Mouse (Mus musculus) layer of hippocampus, adult 2 months (tissue): ENCODE measurements at regions not wholly inside any gene's neighbourhood (a gene's known extent, or its start where the extent isn't known, plus 50 kb on each side); places are given as distances from the start of the nearest gene placed in this dataset.

ENCODE experiments used
- DNase-seq, 2 experiments: peaks; one replicate each; pipeline ENCODE4 v3.0.0; 2022; ENCODE audit warnings: low spot score in 2 of 2
- H3K27ac ChIP-seq: fragments of 200-600 bp; 2 replicates; pipeline ENCODE4 v1.8.1; 2022
- H3K4me3 ChIP-seq: fragments of 200-600 bp; 2 replicates; pipeline ENCODE4 v1.8.1; 2022; ENCODE audit warnings: mild to moderate bottlenecking
- CTCF ChIP-seq: fragments of 200-600 bp; conservative IDR thresholded peaks from 2 replicates; pipeline ENCODE4 v1.8.1; 2022; ENCODE audit warnings: antibody characterized with exemption, mild to moderate bottlenecking, moderate library complexity

DNA sequence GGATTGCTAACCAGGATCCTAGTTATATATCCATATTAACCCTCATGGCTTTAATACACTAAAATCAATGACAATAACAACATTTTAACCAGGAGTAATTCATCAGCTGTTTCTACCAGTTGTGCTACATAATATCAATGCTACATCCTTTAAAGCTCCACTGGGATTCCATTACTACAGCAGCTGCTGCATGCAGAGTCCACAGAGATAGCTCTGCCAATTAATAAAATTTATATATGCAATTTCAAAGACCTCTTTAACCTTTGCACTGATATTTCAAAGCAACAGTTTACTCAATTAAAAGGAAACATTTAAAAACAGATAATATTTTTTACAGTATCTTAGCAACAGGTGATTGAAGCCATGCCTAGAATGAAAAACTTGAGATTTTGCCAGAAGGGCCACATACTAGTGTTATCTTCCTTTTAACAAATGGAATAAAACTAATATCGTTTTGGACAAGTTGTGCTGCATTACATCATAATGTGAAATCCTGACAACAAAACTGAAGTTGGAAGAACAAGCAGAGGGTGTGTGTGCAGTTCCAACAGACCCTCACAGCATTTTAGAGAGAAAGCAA is 256.8 kb upstream of the Nt5c1b start:
- H3K27ac ChIP-seq = no peak overlapping the region
- no peak for DNase-seq
- no peak for TF ChIP-seq CTCF

DNA sequence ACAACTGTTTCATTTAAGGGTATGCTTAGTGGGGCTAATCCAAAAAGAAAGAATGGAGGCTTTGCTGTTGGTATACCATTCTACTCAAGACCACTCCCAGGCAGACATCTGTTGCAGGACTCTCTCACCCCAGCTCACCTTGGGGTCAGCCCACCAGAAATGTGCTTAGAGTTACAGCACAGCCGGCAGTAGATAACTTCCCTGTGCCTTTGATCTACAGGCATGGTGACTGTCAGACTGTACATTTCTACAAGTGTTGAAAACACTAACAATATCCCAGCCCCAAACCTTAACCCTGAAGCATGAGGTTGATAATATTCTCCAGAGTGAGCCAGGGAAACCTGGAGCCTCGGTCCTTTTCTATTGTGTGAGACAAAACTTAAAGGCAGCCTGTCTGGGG is 247.7 kb upstream of the Nt5c1b start:
- Histone ChIP-seq H3K4me3 (no peak overlapping the region), H3K27ac (no peak overlapping the region)
- DNase-seq = no peak
- no peak for TF ChIP-seq CTCF

More for the DNA sequence above, 256.8 kb upstream of the Nt5c1b start:
- no peak overlapping the region for H3K4me3 ChIP-seq

DNA sequence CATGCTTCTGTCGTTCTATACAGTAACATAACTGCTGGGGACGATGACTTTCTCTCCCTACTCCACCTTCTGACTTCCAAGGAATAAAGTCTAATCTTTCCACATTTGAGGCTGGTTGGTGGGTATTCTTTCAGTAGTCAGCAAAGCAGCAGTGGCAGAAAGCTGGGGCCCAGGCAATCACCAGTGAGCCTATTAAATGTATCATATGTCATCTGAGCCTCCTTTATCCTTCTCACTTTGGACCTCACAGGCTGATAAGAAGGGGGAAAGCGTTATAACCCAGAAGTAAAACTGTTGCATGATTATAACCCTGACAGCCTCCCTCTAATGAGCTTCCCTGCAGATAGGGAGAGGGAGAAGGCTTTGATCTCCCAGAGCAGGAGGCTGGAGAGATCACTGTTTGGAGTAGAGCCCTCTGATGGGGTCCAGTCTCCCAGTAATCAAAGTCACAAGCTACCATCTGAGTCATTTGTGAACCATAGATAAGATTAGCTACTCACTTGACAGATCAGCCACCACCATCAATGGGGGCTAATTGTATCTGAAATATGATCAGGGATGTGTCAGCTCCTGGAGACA is 241.7 kb upstream of the Nt5c1b start:
- DNase-seq = no peak
- no peak for TF ChIP-seq CTCF
- Histone ChIP-seq H3K4me3 (no peak overlapping the region), H3K27ac (no peak overlapping the region)

DNA sequence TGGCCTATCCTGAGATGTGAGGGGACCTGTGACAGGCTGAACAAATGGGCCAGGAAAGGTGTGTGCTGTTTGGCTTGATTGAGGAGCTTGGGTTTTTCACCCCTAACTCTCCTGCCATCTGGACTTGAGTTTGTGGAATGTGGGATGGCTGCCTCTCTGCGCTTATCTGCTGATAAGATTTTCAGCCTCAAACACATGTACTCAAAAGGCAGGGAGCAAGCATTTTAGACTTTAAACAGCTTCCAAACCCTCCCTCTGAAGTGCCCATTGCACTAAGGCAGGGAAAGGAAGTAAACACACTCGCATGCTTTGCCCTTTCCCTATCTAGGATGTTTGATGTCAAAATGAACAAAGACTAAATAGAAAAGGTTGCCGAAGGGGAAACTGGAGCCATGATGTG is 235.6 kb upstream of the Nt5c1b start:
- no peak for DNase-seq
- Histone ChIP-seq H3K4me3 (no peak overlapping the region), H3K27ac (no peak overlapping the region)
- TF ChIP-seq CTCF = no peak

DNA sequence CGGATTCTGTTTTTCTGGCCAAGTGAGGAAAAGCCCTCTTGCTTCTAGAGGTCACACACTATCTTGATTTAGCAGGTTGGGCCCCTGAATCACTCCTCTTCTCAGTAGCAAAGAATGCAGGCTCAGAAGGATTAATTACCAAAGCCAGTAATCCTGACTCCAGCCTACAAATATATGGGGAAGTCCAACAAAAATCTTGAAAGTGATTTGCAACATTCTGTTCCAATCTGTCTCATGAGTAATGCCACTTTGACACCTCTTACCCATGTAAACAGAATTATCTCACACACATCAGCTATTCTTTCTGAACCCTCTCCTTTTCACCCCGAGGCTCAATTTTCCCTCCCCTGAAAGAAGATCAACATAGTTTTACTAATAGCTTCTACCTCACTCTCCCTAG is 233.9 kb upstream of the Nt5c1b start:
- H3K27ac ChIP-seq = no peak overlapping the region
- DNase-seq = no peak
- no peak overlapping the region for H3K4me3 ChIP-seq
- TF ChIP-seq CTCF = no peak

DNA sequence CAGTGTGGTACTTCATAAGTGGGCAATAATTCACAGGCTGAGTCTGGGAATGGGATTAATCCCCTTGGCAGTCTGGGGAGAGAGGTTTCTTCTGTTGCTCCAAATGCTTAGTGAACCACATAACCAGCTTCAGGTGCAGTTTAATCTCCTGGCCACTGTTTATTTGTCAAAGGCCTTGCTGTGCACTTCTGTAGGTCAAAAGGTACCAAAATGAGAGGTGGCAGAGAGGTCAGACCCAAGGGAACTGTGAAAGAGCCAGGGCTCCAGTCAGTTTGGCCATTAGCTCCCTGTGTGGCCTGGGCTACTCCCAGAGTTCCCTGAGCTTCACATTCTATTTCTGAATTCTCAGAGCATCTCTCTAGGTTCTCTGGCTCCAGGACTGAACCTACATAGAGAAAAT is 229.6 kb upstream of the Nt5c1b start:
- DNase-seq = no peak

DNA sequence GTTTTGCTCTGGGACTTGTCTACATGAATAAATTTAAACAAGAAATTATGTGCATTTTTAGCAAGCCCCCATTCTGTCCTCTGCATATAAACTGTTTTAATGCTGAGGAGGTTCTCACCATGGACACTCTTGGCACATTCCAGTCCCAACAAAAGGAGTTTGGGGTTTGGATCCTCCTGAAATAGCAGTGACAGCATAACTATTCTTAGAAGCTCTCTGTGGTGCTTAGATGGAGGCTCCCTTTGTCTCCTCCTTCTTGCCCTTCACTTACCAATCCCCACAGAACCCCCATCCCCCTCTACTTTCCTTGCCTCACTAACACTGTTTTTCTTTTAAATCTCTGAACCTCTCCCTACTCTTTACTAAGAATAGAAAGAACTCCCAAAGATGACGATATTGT is 208.9 kb upstream of the Nt5c1b start:
- DNase-seq = no peak
- TF ChIP-seq CTCF = no peak
- no peak overlapping the region for H3K27ac ChIP-seq

More for the DNA sequence above, 229.6 kb upstream of the Nt5c1b start:
- TF ChIP-seq CTCF = no peak
- Histone ChIP-seq H3K27ac (no peak overlapping the region), H3K4me3 (no peak overlapping the region)

DNA sequence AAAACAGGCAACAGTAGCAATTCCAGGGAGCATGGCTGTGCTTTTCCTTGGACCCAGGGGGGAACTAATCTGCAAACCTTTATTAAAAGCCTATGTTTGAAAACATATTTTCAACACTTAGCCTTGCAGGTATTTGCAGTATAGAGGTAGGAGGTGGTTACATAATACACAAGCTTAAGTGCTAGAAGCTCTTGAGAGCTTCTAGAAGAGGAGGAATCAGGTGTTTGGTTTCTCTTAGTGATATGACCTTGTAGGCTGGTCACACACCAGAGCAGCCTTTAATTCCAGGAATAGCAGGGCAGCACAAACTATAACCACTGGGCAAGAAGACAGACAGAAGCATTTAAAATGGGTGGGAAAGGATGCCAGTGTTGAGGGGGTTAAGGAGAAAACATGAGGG is 201.7 kb upstream of the Nt5c1b start:
- H3K4me3 ChIP-seq = no peak overlapping the region
- H3K27ac ChIP-seq = no peak overlapping the region
- DNase-seq = no peak
- no peak for TF ChIP-seq CTCF

More for the DNA sequence above, 208.9 kb upstream of the Nt5c1b start:
- H3K4me3 ChIP-seq = no peak overlapping the region

DNA sequence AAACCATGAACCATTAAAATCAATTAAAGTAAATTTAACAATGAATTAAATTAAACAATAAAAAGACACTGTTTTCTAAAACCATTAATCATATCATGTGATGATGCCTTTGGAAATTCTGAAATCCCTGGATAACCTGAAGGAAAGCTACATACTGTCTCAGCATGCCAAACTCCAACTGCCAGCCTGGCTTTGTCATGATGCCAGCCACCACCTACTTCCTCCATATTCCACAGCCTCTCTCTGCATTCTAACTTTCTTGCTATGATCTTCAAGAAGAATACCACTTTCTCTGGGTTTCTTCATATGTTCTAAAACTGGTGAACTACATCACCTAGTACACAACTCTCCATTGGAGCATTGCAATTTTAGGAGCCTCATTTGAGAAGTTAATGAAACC is 201.2 kb upstream of the Nt5c1b start:
- no peak overlapping the region for H3K27ac ChIP-seq
- TF ChIP-seq CTCF = no peak
- peak; percentile 19 to 29 for DNase-seq

DNA sequence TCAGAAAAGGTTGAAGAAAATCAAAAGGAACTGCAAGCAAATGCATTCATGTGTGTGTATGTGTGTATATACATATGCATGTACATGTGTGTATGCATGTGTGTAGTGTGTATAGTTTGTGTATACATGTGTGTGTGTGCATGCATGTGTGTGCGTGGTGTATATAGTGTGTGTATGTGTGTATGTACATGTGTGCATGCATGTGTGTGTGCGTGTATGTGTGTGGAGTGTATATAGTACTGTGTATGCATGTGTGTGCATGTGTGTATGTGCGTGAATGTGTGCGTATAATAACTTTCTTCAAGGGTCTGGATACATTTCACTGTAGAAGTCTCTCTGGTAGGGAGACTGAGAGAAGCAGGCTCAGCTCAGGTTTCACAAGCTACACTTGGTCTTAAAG is 191.1 kb upstream of the Nt5c1b start:
- Histone ChIP-seq H3K27ac (no peak overlapping the region), H3K4me3 (no peak overlapping the region)
- DNase-seq = no peak
- no peak for TF ChIP-seq CTCF

More for the DNA sequence above, 201.2 kb upstream of the Nt5c1b start:
- H3K4me3 ChIP-seq = no peak overlapping the region

DNA sequence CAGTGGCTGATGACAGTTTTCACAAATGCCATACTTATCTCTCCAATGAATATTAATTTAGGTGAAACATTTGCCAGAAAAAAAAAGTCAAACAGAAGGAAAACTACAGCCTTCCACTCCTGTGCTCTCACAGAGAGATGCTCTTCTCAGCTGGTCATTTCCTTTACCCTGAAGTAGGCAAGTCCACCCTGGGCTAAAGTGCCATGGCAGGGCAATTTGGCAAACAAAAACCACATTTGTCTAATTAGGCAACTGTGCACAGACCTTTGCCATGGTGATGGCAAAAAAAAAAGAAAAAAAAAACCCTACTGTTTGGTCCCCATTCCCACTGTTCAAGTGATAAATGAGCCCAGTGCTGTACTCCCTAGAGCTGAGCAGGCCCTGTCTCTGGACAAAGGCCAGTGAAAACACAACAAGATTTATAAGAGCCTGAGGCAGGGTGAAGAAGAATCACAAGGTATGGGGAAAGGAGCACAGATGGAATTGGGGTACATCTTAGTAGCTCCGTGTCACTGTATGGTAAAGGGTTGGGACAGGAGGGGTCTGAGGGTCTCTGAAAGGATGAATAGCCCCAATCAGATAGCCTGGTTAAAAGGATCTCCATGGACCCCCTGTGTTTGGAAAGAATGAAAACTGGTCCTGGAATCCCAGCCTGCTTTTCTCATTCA is 190.5 kb upstream of the Nt5c1b start:
- DNase-seq = no peak
- TF ChIP-seq CTCF = no peak
- H3K4me3 ChIP-seq = no peak overlapping the region
- no peak overlapping the region for H3K27ac ChIP-seq

DNA sequence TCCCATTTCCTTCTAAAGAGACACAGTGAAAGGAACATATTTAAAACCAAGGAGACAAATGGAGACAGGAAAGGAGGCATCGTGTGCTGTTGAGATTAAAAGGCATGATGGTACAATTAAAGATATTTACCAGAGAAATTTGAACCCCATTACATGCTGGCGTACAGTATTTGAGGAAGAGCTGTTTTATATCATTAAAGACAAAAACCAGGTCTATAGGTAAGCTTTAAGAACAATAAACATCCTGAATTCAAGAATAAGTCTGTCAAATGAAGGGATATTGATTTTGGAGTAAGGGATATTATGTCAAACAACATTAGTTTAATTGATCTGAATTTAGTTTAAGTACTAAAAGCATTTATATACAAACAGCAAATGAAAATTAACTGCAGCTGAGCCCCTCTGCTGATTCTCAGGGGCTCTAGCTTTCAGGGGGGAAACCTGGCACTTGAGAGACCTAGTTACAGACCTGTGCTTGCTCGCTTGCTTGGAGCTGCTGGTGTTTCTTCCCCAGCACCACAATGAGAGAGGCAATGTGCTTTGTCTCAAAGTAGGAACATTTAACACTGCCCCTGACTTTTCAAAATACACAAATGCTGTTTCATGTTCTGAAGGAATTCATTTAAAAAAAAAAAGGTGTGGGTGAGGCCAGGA is 189.8 kb upstream of the Nt5c1b start:
- no peak for TF ChIP-seq CTCF
- Histone ChIP-seq H3K4me3 (no peak overlapping the region), H3K27ac (no peak overlapping the region)
- DNase-seq = no peak

DNA sequence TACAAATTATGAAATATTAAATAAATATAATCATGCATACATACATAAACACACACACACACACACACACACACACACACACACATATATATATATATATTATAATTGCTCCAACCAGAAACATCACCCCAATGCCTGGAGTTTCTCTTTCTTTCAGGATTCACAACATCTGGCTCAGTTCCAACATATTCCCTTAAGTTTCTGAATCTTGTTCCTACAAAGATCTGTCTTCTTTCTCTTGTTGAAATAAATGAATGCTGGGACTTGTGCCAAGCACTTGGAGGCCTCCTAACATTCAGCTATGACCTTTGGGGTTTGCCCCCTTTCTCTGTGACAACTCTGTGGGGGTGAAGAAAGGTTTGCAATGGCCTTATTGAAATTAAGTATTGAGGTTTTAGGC is 187.2 kb upstream of the Nt5c1b start:
- H3K27ac ChIP-seq = no peak overlapping the region
- no peak for DNase-seq
- H3K4me3 ChIP-seq = no peak overlapping the region
- no peak for TF ChIP-seq CTCF

DNA sequence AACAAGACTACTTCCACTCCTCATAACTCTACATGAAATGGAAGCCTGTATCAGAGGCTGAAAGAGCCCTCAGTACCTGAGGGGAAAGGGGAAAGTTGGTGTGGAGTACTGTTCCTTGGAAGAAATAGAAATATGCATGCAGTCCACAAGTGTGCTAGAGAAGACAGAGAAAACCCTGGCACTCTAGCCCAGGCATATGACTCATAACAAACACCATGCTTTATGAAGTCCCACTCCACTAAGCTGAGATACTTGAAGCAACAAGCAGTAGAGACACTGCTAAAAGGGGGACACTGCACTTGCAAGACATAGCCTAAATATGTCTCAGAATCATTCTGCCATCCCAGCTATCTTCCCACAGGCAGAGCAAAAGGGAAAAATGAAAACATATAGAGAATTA is 183.2 kb upstream of the Nt5c1b start:
- Histone ChIP-seq H3K27ac (no peak overlapping the region), H3K4me3 (no peak overlapping the region)
- no peak for DNase-seq
- TF ChIP-seq CTCF = no peak
